Mouse (Mus musculus) limb, embryonic 14.5 days (tissue): ENCODE results near the gene Dnajc21. TPM values are rescaled to one million over a fixed set of nuclear protein-coding genes. Genes with fewer than 3 reads are reported as not detected.

Experiments used
- ATAC-seq: fragments of 200-750 bp; cut with Nextera tagmentation; 2 replicates; pipeline ENCODE4 v1.8.0; 2017; ENCODE audit warnings: low read depth, moderate number of reproducible peaks, moderate TSS enrichment; ENCODE audit not compliant: low FRiP score
- DNase-seq: peaks from one replicate; pipeline ENCODE4 v3.0.0-alpha.2; 2015; ENCODE audit warnings: low spot score
- H3K27ac ChIP-seq: fragments of 300-500 bp; sonication (generic); replicated peaks from 2 replicates; pipeline ENCODE4 v1.5.1; 2014; ENCODE audit warnings: low read depth, mild to moderate bottlenecking, low read length, moderate library complexity, mixed read lengths
- H3K27me3 ChIP-seq: fragments of 300-500 bp; sonication (generic); 2 replicates; pipeline ENCODE4 v1.6.1; 2014; ENCODE audit warnings: low read length, mixed read lengths; ENCODE audit not compliant: control insufficient read depth, insufficient read depth
- H3K36me3 ChIP-seq: fragments of 300-500 bp; sonication (generic); 2 replicates; pipeline ENCODE4 v1.6.1; 2014; ENCODE audit warnings: mild to moderate bottlenecking, low read length, moderate library complexity, mixed read lengths; ENCODE audit not compliant: control insufficient read depth, insufficient read depth
- H3K4me1 ChIP-seq: fragments of 300-500 bp; sonication (generic); 2 replicates; pipeline ENCODE4 v1.6.1; 2014; ENCODE audit warnings: antibody characterized with exemption, low read length, mixed read lengths; ENCODE audit not compliant: control insufficient read depth, insufficient read depth
- H3K4me2 ChIP-seq: fragments of 300-500 bp; sonication (generic); replicated peaks from 2 replicates; pipeline ENCODE4 v1.6.1; 2014; ENCODE audit warnings: low read depth, mild to moderate bottlenecking, low read length, moderate library complexity; ENCODE audit not compliant: severe bottlenecking
- H3K4me3 ChIP-seq: fragments of 300-500 bp; sonication (generic); replicated peaks from 2 replicates; pipeline ENCODE4 v1.5.1; 2014; ENCODE audit warnings: low read length
- H3K9ac ChIP-seq: fragments of 300-500 bp; sonication (generic); 2 replicates; pipeline ENCODE4 v1.6.1; 2014; ENCODE audit warnings: mild to moderate bottlenecking, low read depth, low read length, moderate library complexity; ENCODE audit not compliant: severe bottlenecking
- H3K9me3 ChIP-seq: fragments of 300-500 bp; sonication (generic); 2 replicates; pipeline ENCODE4 v1.6.1; 2016; ENCODE audit warnings: low read length; ENCODE audit not compliant: control insufficient read depth
- POLR2A ChIP-seq: fragments of 200-500 bp; IDR thresholded peaks from 2 replicates; pipeline ENCODE4 v1.8.0; 2012; ENCODE audit warnings: inconsistent platforms, mild to moderate bottlenecking, moderate library complexity, borderline replicate concordance; ENCODE audit not compliant: insufficient read depth, insufficient read length; ENCODE audit errors: extremely low read depth
- WGBS: fragments of 180-500 bp; shearing (Covaris S2); extraction: QIAGEN DNeasy Blood & Tissue Kit; methylation state at CpG from one replicate; pipeline ENCODE4 v1.1.7; 2014; 5-methylcytosine and 5-hydroxymethylcytosine counted together
- polyA plus RNA-seq, 2 experiments: library from polyadenylated mRNA; depleted of rRNA in 1 of 2; stranded (reverse) in 1 of 2; unstranded in 1 of 2; fragments of >200 nt; fragmentation: Nextera tagmentation in 1 of 2; extraction: Ambion mirVana in 1 of 2; gene quantifications; 2 replicates each; pipeline versions ENCODE4 v1.2.1 to v1.2.3; 2012 to 2014

Gene Dnajc21
- polyA plus RNA-seq, 2 experiments, result 13.2 to 16.1 TPM

DNA sequence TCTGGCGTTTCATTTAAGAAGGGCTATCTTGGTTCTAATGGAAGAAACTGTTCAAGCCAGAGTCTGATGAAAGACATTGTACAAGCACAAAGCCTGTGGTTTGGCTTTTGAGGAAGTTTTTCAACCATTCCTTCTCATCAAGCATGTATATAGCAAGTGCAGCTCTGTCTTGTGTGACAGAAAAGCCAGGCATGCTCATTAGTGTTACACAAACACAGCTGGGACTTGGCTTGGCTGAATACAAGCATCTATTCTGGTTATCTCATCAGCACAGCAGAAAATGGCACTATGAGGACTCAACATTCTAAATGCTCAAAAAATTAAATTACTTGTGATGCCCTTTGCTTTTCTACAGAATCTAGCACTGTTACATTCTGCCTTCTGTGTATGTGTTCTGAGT is 33.4 kb downstream of the Dnajc21 start:
- no peaks in the 10 kb centered on the region for H3K27me3 ChIP-seq
- no peak overlapping the region for H3K9ac ChIP-seq
- H3K4me2 ChIP-seq, result no peak overlapping the region
- WGBS, result 82% methylated on average over 1 of the region's 1 CpGs
- DNase-seq, result no peak
- H3K4me1 ChIP-seq, result no peaks in the 10 kb centered on the region
- ATAC-seq, result no peak
- peaks cover 10% of the 10 kb centered on the region for H3K36me3 ChIP-seq
- TF ChIP-seq POLR2A, result no peak
- H3K27ac ChIP-seq, result no peak overlapping the region
- no peak overlapping the region for H3K4me3 ChIP-seq
- H3K9me3 ChIP-seq, result no peaks in the 10 kb centered on the region

DNA sequence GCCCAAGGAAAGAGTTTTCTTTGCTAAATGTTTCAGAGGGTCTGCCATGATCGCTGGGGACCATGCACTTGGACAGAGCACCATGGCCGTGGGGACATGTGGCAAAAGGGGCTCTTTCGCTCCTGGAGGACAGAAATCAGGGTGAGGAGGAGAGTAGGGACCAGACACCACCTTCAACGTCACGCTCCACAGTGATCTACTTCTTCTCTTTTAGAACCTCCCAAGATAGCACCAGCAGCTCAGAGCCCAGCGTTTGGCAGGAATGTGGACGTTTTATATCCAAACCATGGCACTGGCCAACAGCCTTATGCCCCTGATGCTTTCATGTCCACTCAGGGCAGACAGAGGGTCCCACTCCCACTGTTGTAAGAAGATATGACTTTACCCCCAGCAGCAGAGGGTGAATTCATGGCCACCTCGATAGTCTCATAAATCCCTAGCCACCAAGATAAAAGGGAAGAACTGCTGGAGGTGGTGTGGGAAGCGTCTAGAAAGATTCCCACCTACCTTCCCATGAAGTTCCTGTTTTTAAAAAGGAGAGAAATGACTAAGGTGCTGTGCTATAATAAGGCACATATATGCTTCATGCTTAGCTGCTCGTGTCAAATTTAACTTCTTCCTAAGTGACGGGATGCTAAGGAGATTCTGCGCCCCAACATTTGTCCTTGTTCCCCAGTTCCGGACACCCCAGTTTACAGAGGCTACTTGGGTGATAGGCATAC is 43.6 kb downstream of the Dnajc21 start:
- no peak overlapping the region for H3K27ac ChIP-seq
- H3K36me3 ChIP-seq, result no peaks in the 10 kb centered on the region
- no peaks in the 10 kb centered on the region for H3K9me3 ChIP-seq
- 88% methylated on average over 13 of the region's 13 CpGs for WGBS
- no peak overlapping the region for H3K9ac ChIP-seq
- H3K4me2 ChIP-seq, result no peak overlapping the region
- H3K27me3 ChIP-seq, result no peaks in the 10 kb centered on the region
- DNase-seq (no peak), ATAC-seq (no peak)
- no peaks in the 10 kb centered on the region for H3K4me1 ChIP-seq
- no peak for TF ChIP-seq POLR2A
- no peak overlapping the region for H3K4me3 ChIP-seq

DNA sequence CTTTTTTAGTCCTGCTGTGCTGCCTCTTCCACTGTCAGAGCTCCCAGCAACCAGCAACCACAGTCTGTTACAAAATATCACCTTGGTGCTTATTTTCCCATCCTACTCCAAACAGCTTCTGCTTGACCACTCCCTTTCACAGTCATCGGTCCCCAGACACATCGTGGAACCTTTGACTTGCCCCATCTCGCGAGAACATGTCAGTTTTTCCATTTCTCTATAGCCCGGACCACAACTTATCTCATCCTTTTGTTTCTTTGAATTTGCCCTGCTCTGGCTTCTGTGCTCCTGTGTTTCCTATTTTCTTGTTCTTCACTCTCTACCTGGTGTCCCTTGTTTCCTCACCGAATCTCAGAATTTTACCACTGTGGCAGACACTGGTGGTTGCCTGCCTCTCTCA is 44.2 kb downstream of the Dnajc21 start:
- Histone ChIP-seq H3K9ac (no peak overlapping the region), H3K27me3 (no peaks in the 10 kb centered on the region), H3K9me3 (no peaks in the 10 kb centered on the region), H3K27ac (no peak overlapping the region), H3K4me3 (no peak overlapping the region), H3K4me1 (no peaks in the 10 kb centered on the region), H3K4me2 (no peak overlapping the region), H3K36me3 (no peaks in the 10 kb centered on the region)
- DNase-seq, result no peak
- ATAC-seq, result no peak
- no peak for TF ChIP-seq POLR2A
- 92% methylated on average over 6 of the region's 6 CpGs for WGBS

DNA sequence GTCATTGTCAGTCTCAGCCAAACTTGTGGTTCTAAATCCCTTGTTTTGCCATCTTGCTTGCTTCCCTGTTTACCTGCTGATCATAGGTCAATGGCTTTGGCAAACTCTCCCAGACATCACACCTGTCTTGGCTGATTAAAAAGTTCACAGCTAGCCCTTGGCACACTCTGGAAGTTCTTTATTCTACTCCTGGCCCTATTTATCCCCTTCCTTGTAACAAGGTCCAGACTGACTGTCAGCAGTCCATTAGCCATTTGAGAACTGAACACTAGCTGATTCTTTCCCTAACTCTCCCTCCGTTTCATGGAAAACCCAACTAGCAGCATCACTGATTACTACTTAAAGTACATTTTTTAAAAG is 48.6 kb downstream of the Dnajc21 start:
- no peaks in the 10 kb centered on the region for H3K4me1 ChIP-seq
- no peak for DNase-seq
- no peak overlapping the region for H3K27ac ChIP-seq
- WGBS, result 74% methylated on average over 1 of the region's 1 CpGs
- H3K27me3 ChIP-seq, result no peaks in the 10 kb centered on the region
- no peaks in the 10 kb centered on the region for H3K36me3 ChIP-seq
- no peak overlapping the region for H3K9ac ChIP-seq
- H3K9me3 ChIP-seq, result no peaks in the 10 kb centered on the region
- H3K4me2 ChIP-seq, result no peak overlapping the region
- H3K4me3 ChIP-seq, result no peak overlapping the region
- ATAC-seq, result no peak
- TF ChIP-seq POLR2A, result no peak

DNA sequence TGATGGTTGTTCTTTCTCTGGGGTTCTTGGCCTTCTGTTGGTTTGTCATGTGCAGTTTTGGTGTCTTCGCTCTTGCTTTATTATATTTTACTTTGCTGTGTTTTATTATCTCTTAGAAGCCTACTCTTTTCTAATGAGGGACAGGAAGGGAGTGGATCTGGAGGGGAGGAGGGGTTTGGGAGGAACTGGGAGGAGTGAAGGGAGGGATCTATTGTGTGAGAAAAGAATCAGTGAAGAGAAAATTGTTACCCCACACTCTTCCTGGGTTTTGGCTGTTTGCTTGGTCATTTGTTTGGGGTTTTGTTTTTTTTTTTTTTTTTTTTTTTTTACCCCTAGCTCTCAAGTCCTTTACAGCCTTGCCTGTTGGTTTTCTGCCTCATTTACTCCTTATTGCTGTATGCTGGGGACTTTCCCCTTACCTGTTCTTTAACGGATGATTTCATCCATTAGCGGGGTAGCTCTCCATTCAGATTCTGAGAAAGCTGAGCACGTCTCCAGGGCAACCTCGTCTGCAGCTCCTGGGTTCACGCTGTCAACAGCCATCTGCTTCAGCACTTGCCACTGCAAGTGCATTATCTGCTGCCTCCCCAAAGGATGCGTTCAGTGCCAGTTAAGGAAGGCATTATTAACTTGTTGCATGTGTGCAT is 49.1 kb downstream of the Dnajc21 start:
- Histone ChIP-seq H3K27ac (no peak overlapping the region), H3K4me1 (no peaks in the 10 kb centered on the region), H3K9ac (no peak overlapping the region), H3K27me3 (no peaks in the 10 kb centered on the region), H3K4me2 (no peak overlapping the region), H3K36me3 (no peaks in the 10 kb centered on the region), H3K9me3 (no peaks in the 10 kb centered on the region), H3K4me3 (no peak overlapping the region)
- no peak for DNase-seq
- no peak for ATAC-seq
- TF ChIP-seq POLR2A, result no peak
- WGBS, result 28% methylated on average over 7 of the region's 7 CpGs

DNA sequence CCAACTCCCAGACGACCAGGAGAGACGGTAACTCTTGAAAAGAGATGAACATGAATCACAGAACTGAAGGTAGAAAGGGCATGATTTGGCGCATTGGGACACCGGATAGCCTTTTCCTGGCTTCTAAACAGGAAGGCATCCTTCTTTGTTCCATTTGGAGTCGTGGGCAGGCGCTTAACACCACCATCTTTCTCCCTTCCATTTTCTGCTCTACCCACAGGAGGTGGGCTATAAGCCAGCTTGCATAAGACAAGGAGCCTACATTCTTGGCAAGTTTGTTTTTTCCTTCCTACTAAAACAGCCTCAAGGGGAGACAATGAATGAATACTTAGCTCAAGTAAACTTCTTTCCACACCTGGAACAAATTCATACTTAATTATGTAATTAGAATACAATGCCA is 56.7 kb downstream of the Dnajc21 start:
- Histone ChIP-seq H3K9me3 (no peaks in the 10 kb centered on the region), H3K27ac (no peak overlapping the region), H3K9ac (no peak overlapping the region), H3K4me2 (no peak overlapping the region), H3K27me3 (no peaks in the 10 kb centered on the region), H3K36me3 (no peaks in the 10 kb centered on the region), H3K4me1 (no peaks in the 10 kb centered on the region), H3K4me3 (no peak overlapping the region)
- no peak for DNase-seq
- no peak for TF ChIP-seq POLR2A
- 90% methylated on average over 6 of the region's 6 CpGs for WGBS
- ATAC-seq, result no peak
